Mouse (Mus musculus) gastrocnemius, adult 18-20 months (tissue): ENCODE measurements at regions not wholly inside any gene's neighbourhood (a gene's known extent, or its start where the extent isn't known, plus 50 kb on each side); places are given as distances from the start of the nearest gene placed in this dataset.
A peak's percentile ranks its signal among the peaks of the same experiment; 100 is the strongest.

ENCODE experiments used
- DNase-seq: peaks from one replicate; pipeline ENCODE4 v3.0.0; 2021; ENCODE audit warnings: low spot score

- peak; percentile 32 for DNase-seq
These were observed 62.1 kb downstream of the 4933412E24Rik start for GRCm38 (mm10) chr15:59954345-59954744.

DNA sequence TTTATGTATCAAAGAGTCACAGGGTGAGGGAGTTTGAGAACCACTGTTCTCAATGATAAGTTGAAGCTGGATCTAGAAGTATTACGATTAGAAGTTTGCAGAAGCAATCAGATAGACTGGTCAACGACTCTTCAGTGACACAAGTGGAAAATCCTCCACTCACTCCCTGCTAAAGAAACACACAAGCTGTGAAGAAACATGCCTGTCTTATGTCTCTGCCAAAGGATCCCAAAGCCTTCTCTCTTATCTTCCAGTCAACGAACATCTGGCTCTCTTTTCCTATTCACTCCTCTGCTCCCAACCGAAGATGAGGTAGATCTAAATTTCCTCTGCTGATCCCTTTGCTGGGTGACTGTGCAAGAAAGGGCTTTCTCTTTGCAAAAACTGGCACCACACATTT, 62.6 kb downstream of the 4933412E24Rik start:
- no peak for DNase-seq

GRCm38 (mm10) chr15:59950617-59951216, 65.7 kb downstream of the 4933412E24Rik start:
- DNase-seq = no peak

GRCm38 (mm10) chr15:59945208-59945607, 71.2 kb downstream of the 4933412E24Rik start:
- DNase-seq = no peak

DNA sequence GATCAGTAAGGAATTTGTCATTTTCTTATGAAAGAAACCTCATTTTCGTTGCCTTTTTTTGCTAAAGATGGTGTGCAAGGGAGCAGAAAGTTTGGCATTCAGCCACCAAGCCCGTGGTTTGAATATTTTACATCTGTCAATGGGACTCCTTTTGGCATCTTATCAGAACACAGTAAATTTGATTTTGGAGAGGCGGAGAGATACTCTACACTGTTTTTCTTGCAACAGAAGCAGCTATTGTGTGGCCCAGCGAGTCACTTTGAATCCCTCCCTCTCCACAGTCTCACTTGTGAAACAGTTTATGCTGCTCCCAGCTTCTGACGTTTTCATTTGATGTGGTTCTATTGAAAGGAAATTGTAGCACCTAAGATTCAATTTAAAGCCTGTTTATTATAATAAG, 79.9 kb downstream of the 4933412E24Rik start:
- DNase-seq = no peak

GRCm38 (mm10) chr15:59913860-59914259, 102.6 kb downstream of the 4933412E24Rik start:
- no peak for DNase-seq

DNA sequence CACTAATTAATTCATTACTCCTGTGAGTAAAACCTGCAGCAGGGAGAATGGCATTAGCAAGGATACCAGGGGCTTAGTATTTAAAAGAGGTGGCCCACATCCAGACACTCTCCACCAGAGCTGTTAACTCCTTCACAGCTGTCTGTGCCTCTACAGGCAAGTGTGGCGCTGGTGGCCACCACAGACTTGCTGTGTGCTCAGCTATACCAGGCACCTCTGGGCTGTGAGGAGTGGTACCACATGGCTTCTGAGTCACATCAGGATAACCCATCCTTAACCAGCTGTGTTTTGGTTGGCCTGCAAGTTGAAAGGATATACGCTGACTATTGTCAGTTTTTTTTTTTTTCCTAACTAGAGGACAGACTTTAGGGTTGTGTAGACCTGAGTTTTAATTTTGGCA, 108.1 kb downstream of the 4933412E24Rik start:
- DNase-seq = no peak

DNA sequence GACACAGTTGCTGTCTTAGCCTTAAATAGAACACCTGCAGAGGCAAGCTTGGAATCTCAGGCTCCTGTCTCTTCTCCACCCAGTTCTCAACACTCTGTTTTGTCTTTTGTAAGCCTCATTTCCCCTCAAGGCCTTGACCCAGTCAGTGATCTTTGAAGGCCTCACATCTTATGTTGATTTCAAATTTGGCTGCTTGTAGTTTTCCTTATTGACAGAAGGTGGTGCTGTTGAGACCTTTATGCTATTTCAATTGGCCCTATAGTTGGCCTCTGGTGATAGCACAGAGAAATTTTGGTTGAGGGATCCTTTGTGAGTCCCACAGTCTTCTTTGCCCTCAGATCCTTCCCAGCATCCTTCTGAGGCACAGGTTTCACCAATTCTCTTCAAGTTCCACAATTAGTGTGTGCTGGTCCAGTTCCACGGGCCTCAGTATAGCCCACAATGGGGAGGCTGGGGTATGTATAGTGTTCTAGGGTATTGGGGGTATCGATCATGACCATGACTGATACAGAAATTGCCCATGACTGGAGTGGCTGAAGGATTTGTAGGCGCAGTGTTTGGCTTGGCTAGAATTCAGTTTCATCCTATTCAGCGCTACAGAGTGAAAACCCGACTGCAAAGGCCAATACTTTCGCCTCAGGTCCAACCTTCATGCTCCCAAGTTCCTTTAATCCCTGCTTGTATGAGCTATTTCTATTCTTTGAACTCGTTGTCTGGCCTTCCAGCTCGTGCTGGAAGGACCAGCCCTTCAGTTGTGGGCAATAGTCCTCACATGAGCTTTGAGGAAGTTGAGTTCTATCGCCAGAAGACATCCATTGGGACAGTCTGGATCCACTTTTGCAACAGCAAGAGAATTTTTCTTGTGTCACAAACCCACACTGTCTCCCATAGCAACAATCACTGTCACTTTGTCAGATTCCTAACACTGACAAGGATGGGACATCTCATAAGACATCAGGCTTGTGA, 110.3 kb downstream of the 4933412E24Rik start:
- DNase-seq = no peak

DNA sequence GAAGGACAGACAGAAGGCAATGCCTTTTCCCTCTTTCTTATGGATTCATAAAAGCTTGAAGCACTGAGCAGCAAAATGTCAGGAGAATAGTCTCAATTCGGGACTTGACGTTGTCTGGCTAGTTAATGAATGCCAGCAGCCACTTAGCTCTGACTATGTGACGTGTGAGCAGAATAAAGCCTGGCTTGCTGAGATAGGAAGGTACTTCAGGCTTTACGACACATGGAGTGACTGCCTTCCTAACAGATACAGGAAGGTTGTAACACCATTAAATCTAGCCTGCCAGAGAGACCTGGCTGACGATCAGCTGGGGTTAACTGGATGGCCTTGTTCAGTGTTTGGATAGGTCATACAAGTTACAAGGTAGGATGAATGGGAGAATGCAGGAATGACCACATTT, 111.7 kb downstream of the 4933412E24Rik start:
- DNase-seq = no peak

GRCm38 (mm10) chr15:59888996-59889395, 127.4 kb downstream of the 4933412E24Rik start:
- no peak for DNase-seq

DNA sequence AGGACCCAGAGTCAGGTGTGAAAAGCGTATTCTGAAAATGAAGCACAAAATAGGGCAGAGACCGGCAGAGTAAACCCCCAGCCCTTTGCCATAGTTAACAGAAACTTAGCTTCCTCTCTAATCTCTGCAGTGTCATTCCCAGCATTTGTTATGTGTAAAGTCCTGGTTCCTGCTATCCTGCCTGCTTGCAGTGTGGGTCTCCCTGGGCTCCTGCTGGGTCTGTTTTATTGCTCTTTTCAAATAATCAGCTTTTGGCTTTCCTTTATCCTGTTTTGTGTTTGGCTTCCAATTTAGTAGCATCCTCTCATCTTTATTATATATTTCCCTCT, 128.3 kb downstream of the 4933412E24Rik start:
- DNase-seq = no peak

- no peak for DNase-seq
These were observed 128.9 kb downstream of the 4933412E24Rik start for GRCm38 (mm10) chr15:59887381-59888130.

- DNase-seq = no peak
These were observed 130.4 kb downstream of the 4933412E24Rik start for GRCm38 (mm10) chr15:59886036-59886435.

GRCm38 (mm10) chr15:59882444-59882843, 134.0 kb downstream of the 4933412E24Rik start:
- DNase-seq = no peak

GRCm38 (mm10) chr15:59880426-59880825, 136.0 kb downstream of the 4933412E24Rik start:
- DNase-seq = no peak

GRCm38 (mm10) chr15:59879311-59879710, 137.1 kb downstream of the 4933412E24Rik start:
- no peak for DNase-seq

- no peak for DNase-seq
These were observed 140.1 kb downstream of the 4933412E24Rik start for GRCm38 (mm10) chr15:59876279-59876742.

- DNase-seq = no peak
These were observed 149.7 kb downstream of the 4933412E24Rik start for GRCm38 (mm10) chr15:59866701-59867100.

GRCm38 (mm10) chr15:59864746-59865499, 151.5 kb downstream of the 4933412E24Rik start:
- no peak for DNase-seq

- no peak for DNase-seq
These were observed 164.0 kb downstream of the 4933412E24Rik start for GRCm38 (mm10) chr15:59852271-59853000.
